Mouse (Mus musculus): ENCODE data around the gene Xk. TPM values are rescaled to one million over a fixed set of nuclear protein-coding genes. Genes with fewer than 3 reads are reported as not detected.

Gene Xk
- polyA plus RNA-seq, 2 experiments: 18.2 to 21.6 TPM

DNA sequence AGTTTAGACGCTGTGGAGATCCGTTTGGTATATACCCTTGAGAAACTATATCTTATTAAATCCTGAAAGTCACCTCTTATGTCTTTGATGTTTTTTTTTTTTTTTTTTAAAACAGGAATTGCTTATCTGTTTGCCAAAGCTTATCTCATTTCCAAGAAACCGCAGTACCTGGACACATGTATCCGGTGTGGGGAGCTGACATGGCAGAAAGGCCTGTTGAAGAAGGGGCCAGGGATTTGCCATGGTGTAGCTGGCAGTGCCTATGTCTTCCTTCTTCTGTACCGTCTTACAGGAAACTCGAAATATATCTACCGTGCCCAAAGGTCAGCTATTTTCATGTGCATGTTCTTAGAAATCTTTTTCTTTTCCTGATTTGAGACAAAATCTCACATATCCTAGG lies 14.7 kb upstream of the Xk start:
- DNase-seq (ENCODE audit: low read depth in 3 of 3, low spot score in 3 of 3): no peak
- Histone ChIP-seq H3K4me3 (ENCODE audit: insufficient read depth in 1 of 2, low read depth in 2 of 2, low read length in 2 of 2) (no peak overlapping the region), H3K9ac (replicated peaks) (no peak overlapping the region), H3K4me2 (ENCODE audit: low read depth) (peak overlapping the region; percentile 64), H3K4me1 (replicated peaks; ENCODE audit: control insufficient read depth in 2 of 2, insufficient read depth in 2 of 2, low read length in 1 of 2) (peaks cover 18 to 20% of the 10 kb centered on the region in 2 experiments), H3K36me3 (replicated peaks; ENCODE audit: control insufficient read depth, insufficient read depth, low read depth) (no peaks in the 10 kb centered on the region), H3K27ac (peak overlapping the region; percentile 81; the same call in 1 of the 2 replicates), H3K27me3 (ENCODE audit: control insufficient read depth, insufficient read depth, low read length) (no peaks in the 10 kb centered on the region), H3K9me3 (ENCODE audit: control insufficient read depth, low read length) (no peaks in the 10 kb centered on the region)
- no peak for ATAC-seq (ENCODE audit: insufficient read depth)
- TF ChIP-seq EP300 (IDR thresholded peaks at IDR 0.05; ENCODE audit: low read depth): peak; percentile 18; the same call in 1 of the 2 replicates
- no peak for TF ChIP-seq CTCF (IDR thresholded peaks at IDR 0.05; ENCODE audit: low read depth)
- 49% methylated on average over 7 of the region's 7 CpGs for WGBS (ENCODE audit: insufficient replicate concordance)

DNA sequence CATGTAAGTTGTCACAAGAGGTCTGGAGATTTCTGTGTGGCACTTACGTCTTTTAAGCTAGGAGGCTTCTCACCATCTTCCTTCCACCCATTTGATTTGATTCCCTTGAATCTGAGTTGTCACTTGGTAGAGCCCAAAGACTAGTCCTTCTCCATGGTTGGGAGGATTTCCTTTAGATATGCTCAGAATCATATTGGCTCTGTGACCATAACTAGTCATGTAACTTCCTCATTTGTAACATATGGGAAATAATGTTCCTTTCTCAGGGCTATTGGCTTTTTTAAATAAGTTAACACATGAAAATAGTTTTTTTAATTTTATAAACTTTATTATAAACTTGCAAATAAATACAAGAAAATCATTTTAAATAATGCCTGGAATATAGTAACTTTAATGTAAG lies 13.3 kb upstream of the Xk start:
- no peaks in the 10 kb centered on the region for H3K9me3 ChIP-seq (ENCODE audit: control insufficient read depth, low read length)
- H3K4me3 ChIP-seq (ENCODE audit: insufficient read depth in 1 of 2, low read depth in 2 of 2, low read length in 2 of 2): no peak overlapping the region
- no peak overlapping the region for H3K9ac ChIP-seq (replicated peaks)
- H3K4me1 ChIP-seq (replicated peaks; ENCODE audit: control insufficient read depth in 2 of 2, insufficient read depth in 2 of 2, low read length in 1 of 2): peaks cover 15% of the 10 kb centered on the region in 2 experiments
- WGBS (ENCODE audit: insufficient replicate concordance): 72% methylated on average over 1 of the region's 1 CpGs
- TF ChIP-seq CTCF (IDR thresholded peaks at IDR 0.05; ENCODE audit: low read depth) (no peak), EP300 (IDR thresholded peaks at IDR 0.05; ENCODE audit: low read depth) (no peak)
- H3K27me3 ChIP-seq (ENCODE audit: control insufficient read depth, insufficient read depth, low read length): no peaks in the 10 kb centered on the region
- H3K36me3 ChIP-seq (replicated peaks; ENCODE audit: control insufficient read depth, insufficient read depth, low read depth): no peaks in the 10 kb centered on the region
- ATAC-seq (ENCODE audit: insufficient read depth): no peak
- no peak for DNase-seq (ENCODE audit: low read depth in 3 of 3, low spot score in 3 of 3)
- no peak overlapping the region for H3K27ac ChIP-seq
- H3K4me2 ChIP-seq (ENCODE audit: low read depth): no peak overlapping the region

DNA sequence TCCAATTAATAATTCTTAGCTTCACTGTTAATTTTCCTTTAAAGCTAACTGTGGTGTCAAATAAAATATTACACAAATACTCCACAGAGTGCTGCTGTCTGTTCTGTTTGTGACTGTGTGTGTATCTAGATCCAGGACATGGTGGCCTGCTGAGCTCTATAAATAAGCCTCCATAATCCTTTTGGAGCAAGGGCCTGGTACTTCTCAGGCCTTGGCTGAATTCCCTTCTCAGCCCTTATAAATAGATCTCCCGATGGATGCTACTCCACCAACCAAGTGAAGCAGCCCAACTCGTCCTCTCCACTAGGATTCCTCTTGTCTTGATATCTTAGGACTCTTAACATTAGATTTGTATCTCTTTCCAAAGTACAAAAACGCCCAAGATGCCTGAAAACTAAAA lies 1.4 kb upstream of the Xk start:
- no peak for TF ChIP-seq EP300 (IDR thresholded peaks at IDR 0.05; ENCODE audit: low read depth)
- TF ChIP-seq CTCF (IDR thresholded peaks at IDR 0.05; ENCODE audit: low read depth): no peak
- H3K4me2 ChIP-seq (ENCODE audit: low read depth): peak overlapping the region; percentile 68
- H3K9ac ChIP-seq (replicated peaks): peak overlapping the region; percentile 9; the same call in 1 of the 2 replicates
- no peaks in the 10 kb centered on the region for H3K9me3 ChIP-seq (ENCODE audit: control insufficient read depth, low read length)
- H3K27ac ChIP-seq: no peak overlapping the region
- ATAC-seq (ENCODE audit: insufficient read depth) (no peak), DNase-seq (ENCODE audit: low read depth in 3 of 3, low spot score in 3 of 3) (no peak)
- H3K4me1 ChIP-seq (replicated peaks; ENCODE audit: control insufficient read depth in 2 of 2, insufficient read depth in 2 of 2, low read length in 1 of 2): peaks cover 0 to 5% of the 10 kb centered on the region in 2 experiments; a peak in 1 of 4 replicates
- no peak overlapping the region for H3K4me3 ChIP-seq (ENCODE audit: insufficient read depth in 1 of 2, low read depth in 2 of 2, low read length in 2 of 2)
- no peaks in the 10 kb centered on the region for H3K27me3 ChIP-seq (ENCODE audit: control insufficient read depth, insufficient read depth, low read length)
- 49% methylated on average over 3 of the region's 3 CpGs for WGBS (ENCODE audit: insufficient replicate concordance)
- no peaks in the 10 kb centered on the region for H3K36me3 ChIP-seq (replicated peaks; ENCODE audit: control insufficient read depth, insufficient read depth, low read depth)

DNA sequence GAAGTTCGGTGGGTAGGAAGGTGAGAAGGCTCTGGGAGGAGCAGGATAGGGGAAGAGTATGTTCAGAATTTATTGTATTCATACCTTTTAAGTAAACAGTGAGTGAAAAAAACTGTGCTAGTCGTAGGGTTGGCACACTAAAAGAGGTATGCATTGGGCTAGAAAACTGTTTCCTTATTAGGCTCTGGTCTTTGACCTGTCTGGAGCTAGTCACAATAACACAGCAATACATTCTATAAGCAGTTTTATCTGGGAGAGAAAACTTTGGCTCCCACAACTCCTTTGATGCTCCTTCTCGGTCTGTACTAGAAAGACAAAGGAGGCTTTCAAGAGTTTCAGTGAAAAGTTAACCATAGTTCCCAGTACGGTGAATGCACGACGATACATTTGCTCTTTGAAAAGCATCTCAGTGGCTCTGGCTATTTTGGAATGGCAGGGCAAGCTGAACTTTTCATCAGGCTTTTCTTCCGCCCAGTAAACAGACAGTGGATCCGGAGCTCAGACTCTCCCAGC lies 553 bp upstream of the Xk start:
- H3K4me2 ChIP-seq (ENCODE audit: low read depth): peak overlapping the region; percentile 68
- peak overlapping the region; percentile 81 for H3K27ac ChIP-seq
- DNase-seq (ENCODE audit: low read depth in 3 of 3, low spot score in 3 of 3): no peak
- 13% methylated on average over 8 of the region's 8 CpGs for WGBS (ENCODE audit: insufficient replicate concordance)
- H3K4me3 ChIP-seq (ENCODE audit: insufficient read depth in 1 of 2, low read depth in 2 of 2, low read length in 2 of 2): peak overlapping the region; percentile 76 to 90
- peak overlapping the region; percentile 81 for H3K9ac ChIP-seq (replicated peaks)
- no peaks in the 10 kb centered on the region for H3K36me3 ChIP-seq (replicated peaks; ENCODE audit: control insufficient read depth, insufficient read depth, low read depth)
- no peak for TF ChIP-seq CTCF (IDR thresholded peaks at IDR 0.05; ENCODE audit: low read depth)
- peak; percentile 1; the same call in 1 of the 2 replicates for ATAC-seq (ENCODE audit: insufficient read depth)
- H3K4me1 ChIP-seq (replicated peaks; ENCODE audit: control insufficient read depth in 2 of 2, insufficient read depth in 2 of 2, low read length in 1 of 2): peaks cover 0 to 5% of the 10 kb centered on the region in 2 experiments; a peak in 2 of 4 replicates
- H3K27me3 ChIP-seq (ENCODE audit: control insufficient read depth, insufficient read depth, low read length): no peaks in the 10 kb centered on the region
- H3K9me3 ChIP-seq (ENCODE audit: control insufficient read depth, low read length): no peaks in the 10 kb centered on the region

DNA sequence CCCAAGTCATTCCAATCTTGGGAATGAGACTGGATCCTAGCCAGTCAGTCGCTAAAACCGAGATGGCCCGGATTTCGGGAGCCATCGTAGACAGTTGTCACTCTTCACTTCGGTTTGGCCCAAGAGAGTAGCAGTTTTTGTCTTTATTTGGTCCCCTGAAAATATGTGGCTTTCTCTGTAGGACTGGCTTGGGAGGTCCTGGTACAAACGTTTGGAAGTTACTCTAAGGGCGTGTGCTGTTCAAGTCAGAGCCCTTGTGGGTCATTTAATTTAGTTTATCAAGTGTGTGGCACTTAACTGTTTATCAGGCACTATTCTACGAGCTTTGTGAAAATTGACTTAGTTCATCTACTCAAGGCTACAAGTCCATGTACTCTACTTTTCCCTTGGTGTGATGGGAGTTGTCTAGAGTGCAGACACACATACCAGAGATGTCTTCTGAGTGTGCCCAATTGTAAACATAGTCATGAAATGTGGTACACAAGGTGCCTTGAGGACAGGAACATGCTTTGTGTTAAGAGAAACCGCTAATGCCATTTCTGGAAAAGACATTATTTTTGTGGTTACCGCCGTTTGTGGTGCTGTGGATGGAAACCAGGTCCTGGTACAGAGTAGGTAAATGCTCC lies 934 bp downstream of the Xk start:
- Histone ChIP-seq H3K27me3 (ENCODE audit: control insufficient read depth, insufficient read depth, low read length) (no peaks in the 10 kb centered on the region), H3K4me2 (ENCODE audit: low read depth) (peak overlapping the region; percentile 64), H3K9me3 (ENCODE audit: control insufficient read depth, low read length) (no peaks in the 10 kb centered on the region), H3K27ac (peak overlapping the region; percentile 68), H3K9ac (replicated peaks) (peak overlapping the region; percentile 81), H3K4me1 (replicated peaks; ENCODE audit: control insufficient read depth in 2 of 2, insufficient read depth in 2 of 2, low read length in 1 of 2) (peaks cover 0 to 5% of the 10 kb centered on the region in 2 experiments; a peak in 2 of 4 replicates), H3K4me3 (ENCODE audit: insufficient read depth in 1 of 2, low read depth in 2 of 2, low read length in 2 of 2) (peak overlapping the region; percentile 76 to 90), H3K36me3 (replicated peaks; ENCODE audit: control insufficient read depth, insufficient read depth, low read depth) (no peaks in the 10 kb centered on the region)
- 30% methylated on average over 12 of the region's 12 CpGs for WGBS (ENCODE audit: insufficient replicate concordance)
- DNase-seq (ENCODE audit: low read depth in 3 of 3, low spot score in 3 of 3) (no peak), ATAC-seq (ENCODE audit: insufficient read depth) (0 out of 2 replicates have a peak, but pooled peaks have one; percentile 12)
- no peak for TF ChIP-seq CTCF (IDR thresholded peaks at IDR 0.05; ENCODE audit: low read depth)
- TF ChIP-seq EP300 (IDR thresholded peaks at IDR 0.05; ENCODE audit: low read depth): no peak

All from liver, embryonic 14.5 days (tissue).